Mouse (Mus musculus) stomach, postnatal 0 days (tissue): ENCODE results near the gene Insrr.

Experiments
- CTCF ChIP-seq: IDR thresholded peaks from 2 replicates; pipeline ENCODE4 v1.5.1; 2016; ENCODE audit warnings: antibody characterized with exemption, low read depth, mild to moderate bottlenecking, moderate library complexity
- EP300 ChIP-seq: optimal IDR thresholded peaks from 2 replicates; pipeline ENCODE3; 2016; ENCODE audit warnings: antibody characterized with exemption

- no peak for TF ChIP-seq EP300
- no peak for TF ChIP-seq CTCF
Observed at GRCm38 (mm10) chr3:87768431-87768830, 28.3 kb upstream of the Insrr start.
